Mouse (Mus musculus) stomach, embryonic 14.5 days (tissue): Measurements from ENCODE around the gene Gm11060. TPM values are rescaled to one million over a fixed set of nuclear protein-coding genes. Genes with fewer than 3 reads are reported as not detected.

Experiments
- ATAC-seq: fragments of 200-750 bp; cut with Nextera tagmentation; 2 replicates; pipeline ENCODE4 v1.8.0; 2017; ENCODE audit warnings: low read depth, moderate TSS enrichment; ENCODE audit not compliant: insufficient number of reproducible peaks, insufficient read depth, low FRiP score
- H3K27ac ChIP-seq: fragments of 300-500 bp; sonication (generic); 2 replicates; pipeline ENCODE4 v1.5.1; 2014; ENCODE audit warnings: mild to moderate bottlenecking, low read length, moderate library complexity, mixed read lengths
- H3K27me3 ChIP-seq: fragments of 300-500 bp; sonication (generic); 2 replicates; pipeline ENCODE4 v1.6.1; 2014; ENCODE audit warnings: low read length, control low read depth, mixed read lengths; ENCODE audit not compliant: control insufficient read depth, insufficient read depth
- H3K36me3 ChIP-seq: fragments of 300-500 bp; sonication (generic); 2 replicates; pipeline ENCODE4 v1.6.1; 2014; ENCODE audit warnings: mild to moderate bottlenecking, control low read depth, low read length, moderate library complexity, mixed read lengths; ENCODE audit not compliant: control insufficient read depth, insufficient read depth
- H3K4me1 ChIP-seq: fragments of 300-500 bp; sonication (generic); 2 replicates; pipeline ENCODE4 v1.6.1; 2014; ENCODE audit warnings: low read length, control low read depth, mixed read lengths; ENCODE audit not compliant: control insufficient read depth, insufficient read depth
- H3K4me2 ChIP-seq: fragments of 300-500 bp; sonication (generic); replicated peaks from 2 replicates; pipeline ENCODE4 v1.6.1; 2014; ENCODE audit warnings: low read depth, low read length, control low read depth
- H3K4me3 ChIP-seq: fragments of 300-500 bp; sonication (generic); 2 replicates; pipeline ENCODE4 v1.5.1; 2014; ENCODE audit warnings: low read depth, low read length, control low read depth
- H3K9ac ChIP-seq: fragments of 300-500 bp; sonication (generic); replicated peaks from 2 replicates; pipeline ENCODE4 v1.6.1; 2014; ENCODE audit warnings: low read depth, mild to moderate bottlenecking, control low read depth, low read length, moderate library complexity, mixed read lengths
- H3K9me3 ChIP-seq: fragments of 300-500 bp; sonication (generic); 2 replicates; pipeline ENCODE4 v1.6.1; 2016; ENCODE audit warnings: low read depth, low read length, control low read depth; ENCODE audit not compliant: control insufficient read depth
- WGBS: fragments of 180-500 bp; shearing (Covaris S2); extraction: QIAGEN DNeasy Blood & Tissue Kit; methylation state at CpG from one replicate; pipeline ENCODE4 v1.1.7; 2014; 5-methylcytosine and 5-hydroxymethylcytosine counted together
- polyA plus RNA-seq: library from polyadenylated mRNA; unstranded; fragments of >200 nt; fragmentation: Nextera tagmentation; extraction: Ambion mirVana; gene quantifications from 2 replicates; pipeline ENCODE4 v1.2.1, GENCODE M21; 2014

Gm11060 gene
- polyA plus RNA-seq, 1 experiment from 2014 or later: not detected

DNA sequence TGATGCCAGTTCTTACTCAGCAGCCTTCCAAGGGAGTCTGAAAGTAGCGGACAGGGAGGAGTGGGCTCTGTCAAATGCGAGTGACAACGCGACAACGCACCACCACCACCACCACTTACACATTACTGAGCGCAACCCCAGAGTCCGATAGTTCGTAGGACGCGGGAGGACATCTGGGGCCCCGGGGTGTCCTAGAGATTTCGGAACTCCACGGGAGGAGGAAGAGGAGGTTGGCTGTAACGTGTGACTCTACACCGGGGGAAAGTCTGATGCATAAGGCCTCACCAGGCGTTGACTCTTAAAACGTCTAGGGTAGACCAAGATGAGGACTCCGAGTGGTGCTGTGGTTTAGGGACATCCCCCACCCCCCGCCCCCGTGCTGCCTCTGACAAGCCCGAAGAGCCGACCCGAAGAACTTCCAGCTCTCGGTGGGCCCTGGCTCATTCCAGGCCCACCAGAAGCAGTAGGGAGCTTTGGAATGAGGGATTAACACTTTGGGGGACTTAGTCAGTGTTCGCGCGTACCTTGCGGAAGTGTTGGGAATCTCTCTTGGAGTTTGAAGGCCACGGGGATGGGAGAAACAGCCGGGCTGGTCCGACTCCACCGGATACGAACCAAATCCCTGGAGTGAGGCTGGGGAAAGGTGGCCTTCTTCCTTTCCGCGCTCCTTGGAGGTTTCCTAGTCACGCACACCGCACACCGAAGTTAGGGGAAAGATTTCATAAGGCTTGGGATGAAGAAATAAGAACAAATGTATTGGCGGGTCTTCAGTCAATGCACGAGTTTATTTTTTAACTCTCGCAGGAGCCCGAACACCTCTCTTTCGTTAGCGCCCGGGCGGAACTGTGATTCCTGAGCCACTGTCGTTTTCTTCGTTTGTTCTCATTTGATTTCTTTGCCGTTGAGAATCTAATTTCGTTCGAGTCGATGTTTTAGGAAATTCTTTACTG is 36.0 kb downstream of the Gm11060 start:
- ATAC-seq: no peak
- Histone ChIP-seq H3K9ac (peak overlapping the region; percentile 30; the same call in 1 of the 2 replicates), H3K27me3 (peaks cover 69% of the 10 kb centered on the region), H3K4me2 (peak overlapping the region; percentile 39; the same call in 1 of the 2 replicates), H3K27ac (peak overlapping the region; percentile 29; the same call in 1 of the 2 replicates), H3K4me1 (0 out of 2 replicates have a peak, but pooled peaks cover 10% of the 10 kb centered on the region), H3K9me3 (no peaks in the 10 kb centered on the region), H3K36me3 (no peaks in the 10 kb centered on the region), H3K4me3 (peak overlapping the region; percentile 41)
- 2% methylated on average over 52 of the region's 52 CpGs for WGBS

DNA sequence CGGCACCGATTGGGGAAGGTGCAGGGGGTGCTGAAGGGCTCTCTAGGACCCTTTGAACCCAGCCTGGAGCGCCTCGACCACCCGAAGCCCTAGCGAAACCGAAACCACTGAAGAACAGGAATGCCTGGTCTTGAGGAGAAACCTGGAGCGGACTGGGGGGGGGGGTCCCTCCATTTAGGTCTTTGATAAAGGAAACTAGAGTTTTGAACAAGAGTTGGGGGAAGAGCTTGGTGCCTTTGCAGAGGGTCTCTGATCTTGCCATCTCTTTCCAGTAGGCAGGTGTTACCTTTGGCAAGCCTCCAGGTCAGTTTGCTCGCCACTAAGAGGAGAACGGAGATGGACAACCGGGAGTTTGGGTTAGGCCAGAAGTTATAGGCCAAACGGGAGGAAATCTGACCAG is 36.7 kb downstream of the Gm11060 start:
- WGBS: 10% methylated on average over 12 of the region's 12 CpGs
- Histone ChIP-seq H3K27me3 (peaks cover 69% of the 10 kb centered on the region), H3K4me2 (peak overlapping the region; percentile 23), H3K36me3 (no peaks in the 10 kb centered on the region), H3K9me3 (no peaks in the 10 kb centered on the region), H3K27ac (peak overlapping the region; percentile 6; the same call in 1 of the 2 replicates), H3K4me1 (0 out of 2 replicates have a peak, but pooled peaks cover 10% of the 10 kb centered on the region), H3K9ac (no peak overlapping the region; the same call in 1 of the 2 replicates), H3K4me3 (peak overlapping the region; percentile 41)
- ATAC-seq: no peak

DNA sequence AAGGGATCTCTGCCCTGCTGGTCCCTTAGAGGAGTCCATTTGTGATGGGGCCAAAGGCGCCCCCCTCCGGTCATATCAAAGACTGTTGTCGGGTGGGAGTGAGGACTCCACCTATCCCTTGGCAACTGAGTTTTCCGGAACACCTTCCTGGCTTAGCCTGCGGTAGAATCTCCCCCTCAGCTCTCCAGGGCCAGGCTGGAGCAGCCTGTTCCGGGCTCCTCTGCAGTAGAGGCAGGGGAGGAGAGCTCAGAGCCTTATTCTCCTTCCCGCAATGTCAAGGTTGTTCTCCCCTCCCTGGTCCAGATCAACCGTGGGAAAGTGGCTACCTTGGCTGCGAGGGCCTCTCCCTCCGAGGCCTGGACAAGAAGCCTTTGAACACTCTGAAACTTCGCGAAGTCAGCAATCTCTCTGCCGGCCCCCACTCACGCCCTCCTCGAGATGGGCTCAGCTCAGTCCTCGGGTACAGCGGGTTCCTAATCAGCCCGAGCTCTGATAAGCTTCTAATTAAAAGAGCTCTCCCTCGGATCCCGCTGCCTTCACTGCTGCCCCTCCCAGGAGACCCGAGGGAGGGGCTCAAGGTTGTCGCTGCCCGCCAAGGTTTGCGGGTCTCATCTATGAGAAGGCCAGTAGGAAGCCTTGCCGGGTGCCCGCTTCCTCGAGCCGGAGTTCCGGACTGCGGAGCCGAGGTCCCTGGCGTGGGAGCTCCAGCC is 38.7 kb downstream of the Gm11060 start:
- no peak for ATAC-seq
- 0 out of 2 replicates have a peak, but pooled peaks cover 10% of the 10 kb centered on the region for H3K4me1 ChIP-seq
- H3K4me2 ChIP-seq: peak overlapping the region; percentile 13
- no peak overlapping the region; the same call in 1 of the 2 replicates for H3K27ac ChIP-seq
- WGBS: 4% methylated on average over 32 of the region's 32 CpGs
- peaks cover 57% of the 10 kb centered on the region for H3K27me3 ChIP-seq
- H3K4me3 ChIP-seq: peak overlapping the region; percentile 16; the same call in 1 of the 2 replicates
- peak overlapping the region; percentile 19; the same call in 1 of the 2 replicates for H3K9ac ChIP-seq
- H3K9me3 ChIP-seq: no peaks in the 10 kb centered on the region
- H3K36me3 ChIP-seq: no peaks in the 10 kb centered on the region

DNA sequence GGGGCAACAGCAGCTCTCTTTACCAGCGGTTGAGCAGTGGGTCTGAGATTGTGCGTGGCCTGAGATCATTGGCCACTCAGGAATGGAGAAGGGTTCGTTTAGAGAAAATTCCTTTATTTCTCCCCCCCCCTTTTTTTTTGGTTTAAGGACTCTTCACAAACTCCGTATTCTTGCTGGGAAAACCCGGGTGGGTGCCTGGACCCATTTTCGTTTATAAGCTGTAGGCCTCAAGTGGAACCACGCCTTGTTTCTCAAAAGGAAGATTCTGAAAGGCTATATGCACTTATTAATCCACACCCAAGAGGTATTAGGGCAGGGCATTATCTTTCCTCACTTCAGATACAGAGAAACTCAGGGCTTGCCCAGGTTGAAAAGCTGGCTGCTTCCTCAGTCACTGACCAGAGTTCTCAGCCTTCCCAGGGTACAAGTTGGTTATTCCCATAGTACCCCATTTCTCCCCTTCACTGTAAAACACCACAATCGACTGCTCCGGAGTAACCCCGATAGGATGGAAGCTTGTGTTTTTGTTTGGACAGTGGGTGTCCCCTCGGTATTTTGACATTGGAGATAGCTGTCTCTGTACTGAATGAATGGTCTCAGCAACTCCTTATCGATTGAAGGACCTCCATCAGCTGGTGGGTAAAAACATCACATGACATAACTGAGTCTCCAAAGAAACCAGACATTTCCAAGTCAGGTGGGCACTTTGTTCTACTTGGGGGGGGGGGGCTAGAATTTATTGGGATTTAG is 39.4 kb downstream of the Gm11060 start:
- H3K4me3 ChIP-seq: peak overlapping the region; percentile 16; the same call in 1 of the 2 replicates
- no peak for ATAC-seq
- H3K4me2 ChIP-seq: peak overlapping the region; percentile 18
- peak overlapping the region; percentile 19; the same call in 1 of the 2 replicates for H3K9ac ChIP-seq
- WGBS: 17% methylated on average over 12 of the region's 12 CpGs
- H3K9me3 ChIP-seq: no peaks in the 10 kb centered on the region
- H3K36me3 ChIP-seq: no peaks in the 10 kb centered on the region
- H3K27me3 ChIP-seq: peaks cover 56% of the 10 kb centered on the region
- no peak overlapping the region; the same call in 1 of the 2 replicates for H3K27ac ChIP-seq
- H3K4me1 ChIP-seq: 0 out of 2 replicates have a peak, but pooled peaks cover 10% of the 10 kb centered on the region

DNA sequence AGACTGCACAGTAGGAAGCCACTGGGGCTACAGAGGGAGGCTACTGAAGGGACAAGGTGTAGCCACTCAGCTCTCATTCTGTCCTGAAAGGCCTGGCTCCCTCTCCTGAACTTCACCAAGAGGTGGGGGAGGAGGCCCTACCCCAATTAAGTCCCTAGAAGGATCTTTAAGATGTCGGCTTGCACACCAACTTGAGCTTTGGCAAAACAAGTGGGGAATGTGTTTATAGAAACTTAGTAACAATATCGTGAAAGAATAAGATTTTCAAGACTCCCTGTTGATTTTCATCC is 39.9 kb downstream of the Gm11060 start:
- no peaks in the 10 kb centered on the region for H3K36me3 ChIP-seq
- H3K27ac ChIP-seq: no peak overlapping the region
- no peaks in the 10 kb centered on the region for H3K9me3 ChIP-seq
- no peak for ATAC-seq
- H3K4me2 ChIP-seq: 0 out of 2 replicates have a peak overlapping the region, but pooled peaks have one; percentile 18
- H3K4me1 ChIP-seq: 0 out of 2 replicates have a peak, but pooled peaks cover 5% of the 10 kb centered on the region
- no peak overlapping the region for H3K4me3 ChIP-seq
- 12% methylated on average over 2 of the region's 2 CpGs for WGBS
- no peak overlapping the region for H3K9ac ChIP-seq
- peaks cover 57% of the 10 kb centered on the region for H3K27me3 ChIP-seq

DNA sequence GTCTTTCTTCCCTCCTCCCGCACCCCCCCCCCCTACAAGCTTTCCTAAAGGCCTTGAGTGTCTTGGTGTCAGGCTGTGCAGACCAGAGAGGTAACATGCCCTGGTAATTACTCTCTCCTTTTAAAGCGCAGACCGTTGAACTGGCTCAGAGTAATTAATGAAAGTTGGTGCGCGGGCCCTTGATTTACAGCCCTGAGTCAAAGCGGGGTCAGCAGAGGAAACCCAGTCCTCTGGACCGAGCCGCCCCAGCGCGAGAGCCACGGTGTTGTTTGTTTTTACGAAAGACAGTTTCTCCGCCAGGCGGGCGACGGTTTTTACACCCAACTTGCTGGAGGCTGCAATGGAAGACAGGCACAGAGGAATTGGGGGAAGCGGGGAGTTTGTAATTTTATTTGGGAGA is 40.5 kb downstream of the Gm11060 start:
- no peak overlapping the region for H3K4me3 ChIP-seq
- no peak overlapping the region for H3K9ac ChIP-seq
- peaks cover 56% of the 10 kb centered on the region for H3K27me3 ChIP-seq
- ATAC-seq: no peak
- WGBS: 2% methylated on average over 17 of the region's 17 CpGs
- H3K9me3 ChIP-seq: no peaks in the 10 kb centered on the region
- H3K4me2 ChIP-seq: 0 out of 2 replicates have a peak overlapping the region, but pooled peaks have one; percentile 18
- no peaks in the 10 kb centered on the region for H3K36me3 ChIP-seq
- H3K4me1 ChIP-seq: 0 out of 2 replicates have a peak, but pooled peaks cover 5% of the 10 kb centered on the region
- no peak overlapping the region for H3K27ac ChIP-seq

DNA sequence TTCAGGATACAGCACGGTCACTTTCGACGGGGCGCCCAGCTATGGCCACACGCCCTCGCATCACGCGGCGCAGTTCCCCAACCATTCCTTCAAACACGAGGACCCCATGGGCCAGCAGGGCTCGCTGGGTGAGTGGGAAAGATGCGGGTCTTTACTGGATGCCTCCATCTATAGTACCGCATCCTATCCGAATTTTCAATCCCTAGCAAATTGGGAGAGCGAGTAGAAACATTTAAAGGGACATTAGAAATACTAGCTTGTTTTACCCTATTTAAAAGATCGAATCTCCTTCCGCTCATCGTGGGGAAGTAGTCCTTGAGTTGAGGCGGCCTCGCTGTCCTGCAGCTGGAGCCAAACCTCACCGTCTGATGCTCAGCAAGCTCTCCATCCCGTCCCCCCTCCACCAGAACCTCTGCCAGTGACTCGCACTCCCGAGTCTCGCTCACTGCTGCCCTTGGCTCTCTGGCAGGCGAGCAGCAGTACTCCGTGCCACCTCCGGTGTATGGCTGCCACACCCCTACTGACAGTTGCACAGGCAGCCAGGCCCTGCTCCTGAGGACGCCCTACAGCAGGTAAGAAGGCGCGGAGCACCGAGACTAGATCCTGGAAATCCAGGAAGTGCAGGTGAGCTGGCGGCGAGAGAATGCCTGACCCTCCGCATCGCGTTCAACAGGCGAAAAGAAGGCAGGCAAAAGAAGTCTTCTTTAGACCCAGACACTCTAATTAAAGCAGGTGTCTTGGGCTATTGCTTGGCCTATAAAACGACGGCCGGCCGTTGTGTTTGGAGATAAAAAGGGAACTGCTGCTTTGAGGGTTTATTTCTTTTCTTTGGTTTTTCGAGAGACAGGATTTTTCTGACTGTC is 41.3 kb downstream of the Gm11060 start:
- Histone ChIP-seq H3K36me3 (no peaks in the 10 kb centered on the region), H3K27ac (peak overlapping the region; percentile 44; the same call in 1 of the 2 replicates), H3K4me3 (peak overlapping the region; percentile 9; the same call in 1 of the 2 replicates), H3K4me1 (0 out of 2 replicates have a peak, but pooled peaks cover 3% of the 10 kb centered on the region), H3K27me3 (peaks cover 57% of the 10 kb centered on the region), H3K4me2 (no peak overlapping the region; the same call in 1 of the 2 replicates), H3K9me3 (no peaks in the 10 kb centered on the region), H3K9ac (no peak overlapping the region; the same call in 1 of the 2 replicates)
- ATAC-seq: no peak
- WGBS: 8% methylated on average over 43 of the region's 43 CpGs
